Mouse (Mus musculus) kidney, adult 2 months (tissue): ENCODE measurements around the gene Zfp524. TPM values are rescaled to one million over a fixed set of nuclear protein-coding genes. Genes with fewer than 3 reads are reported as not detected.

ENCODE experiments used
- DNase-seq: peaks from one replicate; pipeline ENCODE4 v3.0.0; 2021
- H3K27ac ChIP-seq: fragments of 200-500 bp; 2 replicates; pipeline ENCODE4 v1.5.1; 2012; ENCODE audit warnings: low read depth, low read length, control low read depth, inconsistent platforms; ENCODE audit not compliant: insufficient read depth
- H3K27me3 ChIP-seq: fragments of 200-500 bp; replicated peaks from 2 replicates; pipeline ENCODE4 v1.6.1; 2012; ENCODE audit warnings: mild to moderate bottlenecking, moderate library complexity, low read length, inconsistent platforms; ENCODE audit not compliant: control insufficient read depth, insufficient read depth
- H3K36me3 ChIP-seq: fragments of 200-500 bp; 2 replicates; pipeline ENCODE4 v1.6.1; 2012; ENCODE audit warnings: mild to moderate bottlenecking, moderate library complexity, low read length, inconsistent platforms; ENCODE audit not compliant: control insufficient read depth, insufficient read depth
- H3K4me1 ChIP-seq: fragments of 200-500 bp; 2 replicates; pipeline ENCODE4 v1.6.1; 2011; ENCODE audit warnings: low read length; ENCODE audit not compliant: control insufficient read depth, insufficient read depth
- H3K4me3 ChIP-seq: fragments of 200-500 bp; 2 replicates; pipeline ENCODE4 v1.5.1; 2011; ENCODE audit warnings: mild to moderate bottlenecking, low read depth, low read length, control low read depth; ENCODE audit not compliant: insufficient read depth
- CTCF ChIP-seq: fragments of 200-500 bp; conservative IDR thresholded peaks from 2 replicates; pipeline ENCODE4 v1.5.1; 2011; ENCODE audit warnings: low read depth, mild to moderate bottlenecking, control low read depth, low read length, moderate library complexity, mixed read lengths; ENCODE audit not compliant: insufficient read depth, insufficient read length
- POLR2A ChIP-seq: fragments of 200-500 bp; IDR thresholded peaks from one replicate; pipeline ENCODE4 v1.6.1; 2011; ENCODE audit warnings: low read depth, low read length, control low read depth
- WGBS: fragments of 180-500 bp; shearing (Covaris S2); methylation state at CpG from one replicate; pipeline ENCODE4 v1.1.7; 2018; 5-methylcytosine and 5-hydroxymethylcytosine counted together
- polyA plus RNA-seq: library from polyadenylated mRNA; depleted of rRNA; stranded (reverse); fragments of >200 nt; gene quantifications from 2 replicates; pipeline ENCODE4 v1.2.3, GENCODE M21; 2012; rRNA removed

Gene Zfp524
- polyA plus RNA-seq = 35.7 and 49.6 TPM in 2 replicates

- WGBS = under 1% methylated on average over 42 of the region's 42 CpGs
- Histone ChIP-seq H3K27ac (peak within 1 kb of the TSS; percentile 100), H3K4me3 (peak within 1 kb of the TSS; percentile 83), H3K36me3 (no peaks in the 10 kb centered on the region), H3K4me1 (peaks cover 5% of the 10 kb centered on the region; the same call in 1 of the 2 replicates), H3K27me3 (no peaks in the 10 kb centered on the region)
- DNase-seq = peak; percentile 99
- TF ChIP-seq POLR2A = no peak
- no peak for TF ChIP-seq CTCF
Observed at GRCm38 (mm10) chr7:5014251-5015117, at the start of gene Zfp524, which contains the start of gene Fiz1. TSS of gene Zfp524 (plus strand) at chr7:5014415. TSS of gene Fiz1 (minus strand) at chr7:5014697.

GRCm38 (mm10) chr7:4964988-4965387, 49.2 kb upstream of the Zfp524 start:
- H3K4me3 ChIP-seq = no peak overlapping the region
- DNase-seq = no peak
- no peaks in the 10 kb centered on the region for H3K4me1 ChIP-seq
- H3K27ac ChIP-seq = no peak overlapping the region
- no peaks in the 10 kb centered on the region for H3K36me3 ChIP-seq
- H3K27me3 ChIP-seq = no peaks in the 10 kb centered on the region
- 86% methylated on average over 5 of the region's 5 CpGs for WGBS
- no peak for TF ChIP-seq CTCF
- no peak for TF ChIP-seq POLR2A

DNA sequence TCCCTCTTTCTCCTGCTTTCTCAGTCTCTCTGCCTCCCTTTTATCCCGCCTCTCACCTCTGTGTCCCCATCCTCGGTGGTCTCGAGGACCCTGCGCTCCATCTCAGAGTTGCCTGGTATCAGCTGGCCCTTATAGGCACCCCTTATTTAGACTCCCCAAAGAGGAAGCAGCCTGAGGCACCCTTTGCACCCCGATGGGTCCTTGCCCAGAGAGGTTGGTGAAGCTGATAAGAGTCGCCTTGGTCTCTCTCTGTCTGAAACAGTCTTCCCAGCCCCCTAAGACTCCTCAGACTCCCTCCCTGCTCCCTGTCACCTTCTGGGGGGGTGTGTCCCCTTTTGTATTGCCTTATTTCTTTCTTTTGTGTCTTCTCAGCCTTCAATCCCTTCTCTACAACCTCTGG, 43.1 kb upstream of the Zfp524 start, which contains the start of gene Sbk3:
Sbk3 (minus strand) TSS at position 101 of the 400 bp plus-strand sequence.
- 46% methylated on average over 6 of the region's 6 CpGs for WGBS
- no peak for TF ChIP-seq CTCF
- TF ChIP-seq POLR2A = no peak
- no peak for DNase-seq
- Histone ChIP-seq H3K36me3 (no peaks in the 10 kb centered on the region), H3K27ac (no peak within 1 kb of the TSS), H3K27me3 (no peaks in the 10 kb centered on the region), H3K4me1 (no peaks in the 10 kb centered on the region), H3K4me3 (no peak within 1 kb of the TSS)

DNA sequence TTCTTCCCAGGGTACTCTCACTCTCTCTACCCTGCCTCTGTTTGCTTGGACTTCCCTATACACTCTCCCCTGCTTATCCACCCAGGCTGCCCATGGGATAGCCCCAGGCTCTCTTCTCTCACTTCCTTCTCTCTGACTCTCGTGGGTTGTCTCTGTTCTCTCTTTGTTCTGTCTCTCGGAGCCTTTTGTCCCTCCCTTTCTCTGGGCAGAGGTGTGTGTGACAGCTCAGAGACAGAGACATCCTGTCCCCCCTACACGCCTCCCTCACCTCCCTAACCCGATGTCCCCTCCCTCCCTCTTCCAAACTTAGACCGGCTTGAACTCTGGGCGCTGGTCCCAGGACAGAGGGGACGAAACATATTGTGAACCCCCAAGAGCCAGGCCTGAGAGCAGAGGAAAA, 42.5 kb upstream of the Zfp524 start:
- Histone ChIP-seq H3K27me3 (no peaks in the 10 kb centered on the region), H3K4me1 (no peaks in the 10 kb centered on the region), H3K36me3 (no peaks in the 10 kb centered on the region), H3K4me3 (no peak overlapping the region), H3K27ac (no peak overlapping the region)
- 26% methylated on average over 7 of the region's 7 CpGs for WGBS
- TF ChIP-seq POLR2A = no peak
- DNase-seq = no peak

GRCm38 (mm10) chr7:4972321-4973047, 41.7 kb upstream of the Zfp524 start:
- no peaks in the 10 kb centered on the region for H3K4me1 ChIP-seq
- H3K27ac ChIP-seq = no peak overlapping the region
- WGBS = 44% methylated on average over 18 of the region's 18 CpGs
- no peaks in the 10 kb centered on the region for H3K27me3 ChIP-seq
- TF ChIP-seq CTCF = no peak
- TF ChIP-seq POLR2A = no peak
- DNase-seq = peak; percentile 12
- no peak overlapping the region for H3K4me3 ChIP-seq
- no peaks in the 10 kb centered on the region for H3K36me3 ChIP-seq

- no peak overlapping the region for H3K4me3 ChIP-seq
- no peaks in the 10 kb centered on the region for H3K4me1 ChIP-seq
- TF ChIP-seq POLR2A = no peak
- TF ChIP-seq CTCF = no peak
- 51% methylated on average over 4 of the region's 4 CpGs for WGBS
- no peaks in the 10 kb centered on the region for H3K27me3 ChIP-seq
- no peak overlapping the region for H3K27ac ChIP-seq
- H3K36me3 ChIP-seq = no peaks in the 10 kb centered on the region
- no peak for DNase-seq
Observed at GRCm38 (mm10) chr7:4975455-4975854, 38.8 kb upstream of the Zfp524 start.

- TF ChIP-seq POLR2A = no peak
- peak; percentile 8; the same call in 1 of the 2 replicates for TF ChIP-seq CTCF
- no peaks in the 10 kb centered on the region for H3K27me3 ChIP-seq
- H3K27ac ChIP-seq = no peak overlapping the region
- H3K4me1 ChIP-seq = no peaks in the 10 kb centered on the region
- 90% methylated on average over 7 of the region's 7 CpGs for WGBS
- H3K4me3 ChIP-seq = no peak overlapping the region
- DNase-seq = no peak
- H3K36me3 ChIP-seq = no peaks in the 10 kb centered on the region
Observed at GRCm38 (mm10) chr7:4976832-4977231, 37.4 kb upstream of the Zfp524 start.
